Mouse (Mus musculus) forebrain, embryonic 11.5 days (tissue): ENCODE results near the gene Plpp3. TPM values are rescaled to one million over a fixed set of nuclear protein-coding genes. Genes with fewer than 3 reads are reported as not detected.

Source experiments
- ATAC-seq: fragments of 200-750 bp; cut with Nextera tagmentation; replicated peaks from 2 replicates; pipeline ENCODE4 v1.8.0; 2017; ENCODE audit warnings: moderate TSS enrichment; ENCODE audit not compliant: low FRiP score
- DNase-seq: peaks from one replicate; pipeline ENCODE4 v3.0.0-alpha.2; 2017; ENCODE audit warnings: low spot score
- H3K27ac ChIP-seq: fragments of 300-500 bp; sonication (generic); 2 replicates; pipeline ENCODE4 v1.5.1; 2014; ENCODE audit warnings: low read depth, low read length
- H3K27me3 ChIP-seq: fragments of 300-500 bp; sonication (generic); 2 replicates; pipeline ENCODE4 v1.6.1; 2014; ENCODE audit warnings: mild to moderate bottlenecking, low read length, mixed read lengths; ENCODE audit not compliant: control insufficient read depth, insufficient read depth
- H3K36me3 ChIP-seq: fragments of 300-500 bp; sonication (generic); 2 replicates; pipeline ENCODE4 v1.6.1; 2014; ENCODE audit warnings: mild to moderate bottlenecking, low read length, moderate library complexity, mixed read lengths; ENCODE audit not compliant: control insufficient read depth, insufficient read depth
- H3K4me1 ChIP-seq: fragments of 300-500 bp; sonication (generic); replicated peaks from 2 replicates; pipeline ENCODE4 v1.6.1; 2014; ENCODE audit warnings: low read length, mixed read lengths; ENCODE audit not compliant: control insufficient read depth, insufficient read depth
- H3K4me2 ChIP-seq: fragments of 300-500 bp; sonication (generic); 2 replicates; pipeline ENCODE4 v1.6.1; 2014; ENCODE audit warnings: low read depth, mild to moderate bottlenecking, low read length, moderate library complexity, mixed read lengths; ENCODE audit not compliant: severe bottlenecking
- H3K4me3 ChIP-seq: fragments of 300-500 bp; sonication (generic); 2 replicates; pipeline ENCODE4 v1.5.1; 2014; ENCODE audit warnings: low read depth, low read length
- H3K9ac ChIP-seq: fragments of 300-500 bp; sonication (generic); 2 replicates; pipeline ENCODE4 v1.6.1; 2014; ENCODE audit warnings: low read length
- H3K9me3 ChIP-seq: fragments of 300-500 bp; sonication (generic); 2 replicates; pipeline ENCODE4 v1.6.1; 2016; ENCODE audit warnings: low read length, mixed read lengths; ENCODE audit not compliant: control insufficient read depth
- WGBS: fragments of 180-500 bp; shearing (Covaris S2); extraction: QIAGEN DNeasy Blood & Tissue Kit; methylation state at CpG from one replicate; pipeline ENCODE4 v1.1.7; 2014; 5-methylcytosine and 5-hydroxymethylcytosine counted together
- polyA plus RNA-seq: library from polyadenylated mRNA; unstranded; fragments of >200 nt; fragmentation: Nextera tagmentation; extraction: Ambion mirVana; gene quantifications from 2 replicates; pipeline ENCODE4 v1.2.1, GENCODE M21; 2014

Gene Plpp3
- polyA plus RNA-seq, 1 experiment from 2014 or later = 71.6 TPM

- WGBS = 91% methylated on average over 4 of the region's 4 CpGs
Observed at GRCm38 (mm10) chr4:105254365-105254764, 97.2 kb downstream of the Plpp3 start.

GRCm38 (mm10) chr4:105255185-105255584 lies 98.0 kb downstream of the Plpp3 start:
- H3K27ac ChIP-seq = no peak overlapping the region
- no peak overlapping the region for H3K4me2 ChIP-seq
- H3K27me3 ChIP-seq = no peaks in the 10 kb centered on the region
- no peak for DNase-seq
- no peaks in the 10 kb centered on the region for H3K9me3 ChIP-seq
- no peaks in the 10 kb centered on the region for H3K36me3 ChIP-seq
- ATAC-seq = no peak
- no peaks in the 10 kb centered on the region for H3K4me1 ChIP-seq
- no peak overlapping the region for H3K9ac ChIP-seq
- no peak overlapping the region for H3K4me3 ChIP-seq
- WGBS = 94% methylated on average over 3 of the region's 3 CpGs

More at GRCm38 (mm10) chr4:105254365-105254764, 97.2 kb downstream of the Plpp3 start:
- H3K27ac ChIP-seq = no peak overlapping the region
- no peaks in the 10 kb centered on the region for H3K4me1 ChIP-seq
- no peaks in the 10 kb centered on the region for H3K27me3 ChIP-seq
- H3K4me3 ChIP-seq = no peak overlapping the region
- H3K9me3 ChIP-seq = no peaks in the 10 kb centered on the region
- no peak overlapping the region for H3K4me2 ChIP-seq
- no peak overlapping the region for H3K9ac ChIP-seq
- no peaks in the 10 kb centered on the region for H3K36me3 ChIP-seq
- DNase-seq (no peak), ATAC-seq (no peak)

GRCm38 (mm10) chr4:105257667-105258560 lies 100.8 kb downstream of the Plpp3 start:
- Histone ChIP-seq H3K36me3 (no peaks in the 10 kb centered on the region), H3K27ac (no peak overlapping the region), H3K4me2 (no peak overlapping the region), H3K9me3 (no peaks in the 10 kb centered on the region), H3K9ac (no peak overlapping the region), H3K4me1 (no peaks in the 10 kb centered on the region), H3K27me3 (no peaks in the 10 kb centered on the region), H3K4me3 (no peak overlapping the region)
- DNase-seq = no peak
- WGBS = 86% methylated on average over 11 of the region's 11 CpGs
- ATAC-seq = no peak

DNA sequence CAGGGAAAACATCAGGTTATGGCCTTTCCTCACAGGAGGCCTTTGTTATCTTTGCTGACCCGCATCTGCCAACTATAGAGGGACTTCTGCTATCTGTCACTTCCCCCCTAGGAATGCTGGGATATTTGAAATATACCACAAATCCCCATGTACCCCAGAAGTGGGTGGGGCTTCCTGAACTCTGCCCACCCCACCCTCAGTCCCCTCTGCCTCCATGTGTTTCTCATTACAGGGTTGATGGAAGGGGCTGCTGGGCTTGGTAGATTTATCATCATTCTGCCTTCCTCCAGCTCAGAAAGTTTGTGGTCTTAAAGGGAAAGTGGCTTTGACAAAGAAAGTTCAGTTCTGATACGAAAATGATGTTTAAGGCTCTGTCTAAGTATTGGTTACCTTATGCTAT lies 103.2 kb downstream of the Plpp3 start:
- WGBS = 71% methylated on average over 2 of the region's 2 CpGs
- DNase-seq (no peak), ATAC-seq (no peak)

DNA sequence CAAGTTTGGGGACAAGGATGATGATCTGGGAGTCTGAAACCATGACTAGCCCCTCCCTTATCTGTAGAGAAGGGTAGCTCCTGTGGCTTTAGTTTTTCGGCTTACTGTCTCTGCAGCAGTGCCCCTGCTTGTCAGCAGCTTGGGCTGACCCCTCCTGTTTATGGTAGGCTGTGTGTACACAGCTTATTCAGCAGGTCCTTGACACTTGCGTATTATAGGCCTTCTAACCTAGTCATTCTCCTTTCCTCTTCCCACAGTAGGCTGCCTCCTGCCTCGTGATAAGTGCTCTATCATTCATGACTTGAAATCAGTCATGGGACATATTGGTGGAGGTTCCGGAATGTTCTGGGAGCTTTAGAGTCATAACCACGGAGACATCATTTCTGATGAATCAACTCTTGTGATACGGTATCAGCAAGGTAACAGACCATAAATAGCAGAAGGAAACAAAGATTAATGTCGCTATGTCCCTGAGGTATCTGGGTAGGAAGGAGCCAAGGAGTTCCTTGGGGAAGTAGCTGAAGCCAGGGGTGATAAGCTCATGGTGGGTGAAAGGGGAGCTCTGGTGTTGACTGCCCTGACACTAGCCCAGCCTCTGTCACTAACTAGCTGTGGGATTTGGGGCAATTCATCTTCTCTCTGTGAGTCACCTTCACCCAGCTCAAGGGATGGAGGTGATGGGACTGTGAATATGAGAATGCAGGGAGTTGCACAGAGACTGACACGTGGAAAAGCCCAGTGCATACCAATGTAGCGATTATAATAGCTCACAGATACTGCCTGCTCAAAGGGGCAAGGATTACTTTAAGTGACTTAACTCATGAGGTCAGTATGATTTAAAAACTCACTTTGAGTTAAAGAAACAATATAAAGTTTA lies 104.0 kb downstream of the Plpp3 start:
- H3K27ac ChIP-seq = no peak overlapping the region
- no peak overlapping the region for H3K4me2 ChIP-seq
- H3K27me3 ChIP-seq = no peaks in the 10 kb centered on the region
- DNase-seq (no peak), ATAC-seq (no peak)
- H3K36me3 ChIP-seq = no peaks in the 10 kb centered on the region
- 87% methylated on average over 9 of the region's 9 CpGs for WGBS
- no peaks in the 10 kb centered on the region for H3K9me3 ChIP-seq
- no peaks in the 10 kb centered on the region for H3K4me1 ChIP-seq
- H3K9ac ChIP-seq = no peak overlapping the region
- no peak overlapping the region for H3K4me3 ChIP-seq

More for the DNA sequence above, 103.2 kb downstream of the Plpp3 start:
- H3K27ac ChIP-seq = no peak overlapping the region; the same call in 1 of the 2 replicates
- no peaks in the 10 kb centered on the region for H3K27me3 ChIP-seq
- H3K9ac ChIP-seq = no peak overlapping the region
- no peak overlapping the region for H3K4me3 ChIP-seq
- H3K9me3 ChIP-seq = no peaks in the 10 kb centered on the region
- H3K4me2 ChIP-seq = no peak overlapping the region
- H3K36me3 ChIP-seq = no peaks in the 10 kb centered on the region
- no peaks in the 10 kb centered on the region for H3K4me1 ChIP-seq

DNA sequence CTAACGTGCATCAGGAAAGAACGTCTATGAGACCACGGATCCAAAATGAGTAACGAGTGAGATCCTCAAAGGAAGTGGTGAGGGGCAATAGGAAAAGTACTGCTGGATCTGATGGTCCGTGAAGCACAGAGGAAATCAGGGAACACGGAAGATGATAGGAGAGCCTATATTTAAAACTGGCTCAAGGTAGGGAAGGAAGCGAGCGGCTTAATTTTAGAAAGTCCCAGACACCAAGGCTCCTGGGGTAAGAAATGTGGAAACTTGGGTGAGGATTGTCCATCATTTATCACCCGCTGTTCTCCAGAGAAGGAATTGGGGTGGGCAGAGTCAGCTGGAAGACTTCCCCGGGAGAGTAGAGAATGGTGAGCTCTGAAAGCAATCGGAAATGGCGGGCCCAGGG lies 105.2 kb downstream of the Plpp3 start:
- Histone ChIP-seq H3K4me3 (no peak overlapping the region), H3K9ac (no peak overlapping the region), H3K36me3 (no peaks in the 10 kb centered on the region), H3K4me2 (no peak overlapping the region), H3K9me3 (no peaks in the 10 kb centered on the region), H3K27ac (no peak overlapping the region), H3K4me1 (no peaks in the 10 kb centered on the region), H3K27me3 (no peaks in the 10 kb centered on the region)
- WGBS = 89% methylated on average over 12 of the region's 12 CpGs
- DNase-seq (no peak), ATAC-seq (no peak)

GRCm38 (mm10) chr4:105263600-105263999 lies 106.5 kb downstream of the Plpp3 start:
- Histone ChIP-seq H3K27me3 (no peaks in the 10 kb centered on the region), H3K4me3 (no peak overlapping the region), H3K27ac (no peak overlapping the region), H3K36me3 (no peaks in the 10 kb centered on the region), H3K4me2 (no peak overlapping the region), H3K9me3 (no peaks in the 10 kb centered on the region), H3K4me1 (no peaks in the 10 kb centered on the region), H3K9ac (no peak overlapping the region)
- 95% methylated on average over 8 of the region's 8 CpGs for WGBS
- no peak for DNase-seq
- ATAC-seq = no peak

DNA sequence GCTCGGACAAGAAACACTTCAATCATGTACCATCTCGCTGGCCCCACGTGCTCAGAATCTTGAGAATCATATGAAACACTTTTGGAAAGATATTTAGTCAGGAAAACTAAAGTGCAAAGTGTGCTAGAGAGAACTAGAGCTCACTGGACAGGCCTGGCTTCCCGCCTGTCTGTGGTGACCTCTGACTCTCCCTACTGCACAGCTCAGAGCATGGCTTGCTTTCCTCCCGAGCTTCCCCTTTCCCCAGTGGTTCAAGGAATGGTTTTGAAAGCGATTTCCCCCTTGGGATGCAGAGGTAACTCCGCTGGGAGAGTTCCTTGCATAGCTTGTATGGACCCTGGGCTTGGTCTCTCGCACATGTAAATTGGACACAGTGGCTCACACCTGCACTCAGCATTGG lies 107.9 kb downstream of the Plpp3 start:
- no peak for ATAC-seq

More for the DNA sequence above, 107.9 kb downstream of the Plpp3 start:
- Histone ChIP-seq H3K9me3 (no peaks in the 10 kb centered on the region), H3K4me3 (no peak overlapping the region), H3K4me2 (no peak overlapping the region), H3K27ac (no peak overlapping the region), H3K4me1 (no peaks in the 10 kb centered on the region), H3K36me3 (no peaks in the 10 kb centered on the region), H3K9ac (no peak overlapping the region), H3K27me3 (no peaks in the 10 kb centered on the region)
- 79% methylated on average over 8 of the region's 8 CpGs for WGBS
- no peak for DNase-seq
